Mouse (Mus musculus) midbrain, embryonic 11.5 days (tissue): ENCODE results near the gene Gnao1. TPM values are rescaled to one million over a fixed set of nuclear protein-coding genes. Genes with fewer than 3 reads are reported as not detected.
A peak's percentile ranks its signal among the peaks of the same experiment; 100 is the strongest.

Experiments used
- ATAC-seq: fragments of 200-750 bp; cut with Nextera tagmentation; 2 replicates; pipeline ENCODE4 v1.8.0; 2017; ENCODE audit warnings: moderate TSS enrichment, moderate library complexity; ENCODE audit not compliant: low FRiP score
- DNase-seq: peaks from one replicate; pipeline ENCODE4 v3.0.0; 2015; ENCODE audit warnings: low spot score; ENCODE audit errors: missing footprints
- H3K27ac ChIP-seq: fragments of 300-500 bp; sonication (generic); 2 replicates; pipeline ENCODE4 v1.5.1; 2014; ENCODE audit warnings: low read depth, low read length
- H3K27me3 ChIP-seq: fragments of 300-500 bp; sonication (generic); 2 replicates; pipeline ENCODE4 v1.6.1; 2014; ENCODE audit warnings: mild to moderate bottlenecking, low read length, moderate library complexity, mixed read lengths; ENCODE audit not compliant: control insufficient read depth, insufficient read depth
- H3K36me3 ChIP-seq: fragments of 300-500 bp; sonication (generic); 2 replicates; pipeline ENCODE4 v1.6.1; 2014; ENCODE audit warnings: mild to moderate bottlenecking, low read length, moderate library complexity, mixed read lengths; ENCODE audit not compliant: control insufficient read depth, insufficient read depth
- H3K4me1 ChIP-seq: fragments of 300-500 bp; sonication (generic); 2 replicates; pipeline ENCODE4 v1.6.1; 2014; ENCODE audit warnings: low read length; ENCODE audit not compliant: control insufficient read depth, insufficient read depth
- H3K4me2 ChIP-seq: fragments of 300-500 bp; sonication (generic); 2 replicates; pipeline ENCODE4 v1.6.1; 2014; ENCODE audit warnings: mild to moderate bottlenecking, moderate library complexity
- H3K4me3 ChIP-seq: fragments of 300-500 bp; sonication (generic); 2 replicates; pipeline ENCODE4 v1.5.1; 2014; ENCODE audit warnings: low read depth, low read length
- H3K9ac ChIP-seq: fragments of 300-500 bp; sonication (generic); 2 replicates; pipeline ENCODE4 v1.6.1; 2014; ENCODE audit warnings: low read length
- H3K9me3 ChIP-seq: fragments of 300-500 bp; sonication (generic); 2 replicates; pipeline ENCODE4 v1.6.1; 2016; ENCODE audit warnings: low read length; ENCODE audit not compliant: control insufficient read depth
- WGBS: fragments of 180-500 bp; shearing (Covaris S2); extraction: QIAGEN DNeasy Blood & Tissue Kit; methylation state at CpG from one replicate; pipeline ENCODE4 v1.1.7; 2014; 5-methylcytosine and 5-hydroxymethylcytosine counted together
- polyA plus RNA-seq: library from polyadenylated mRNA; unstranded; fragments of >200 nt; fragmentation: Nextera tagmentation; extraction: Ambion mirVana; gene quantifications from 2 replicates; pipeline ENCODE4 v1.2.1, GENCODE M21; 2014

The Gnao1 gene
- polyA plus RNA-seq, 1 experiment from 2014 or later = 32.1 TPM

DNA sequence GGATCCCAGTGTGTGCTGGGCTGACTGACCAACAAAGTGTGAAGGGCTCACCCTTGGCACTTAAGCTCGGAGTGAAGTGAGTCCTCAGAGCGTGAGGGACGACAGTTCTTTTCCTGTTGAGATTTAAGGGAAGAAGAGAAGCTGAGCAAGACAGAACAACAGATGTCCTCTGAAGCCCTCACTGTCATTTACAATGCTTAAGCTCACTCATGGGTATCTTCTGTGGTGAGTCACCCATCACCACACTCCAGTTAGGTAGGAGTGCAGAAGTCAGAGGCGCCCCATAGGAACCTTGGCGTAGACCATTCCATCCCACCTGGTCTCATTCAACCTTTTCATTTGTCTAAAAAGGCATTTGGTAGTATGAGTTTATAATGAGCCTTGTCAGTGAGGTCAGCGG lies 71.6 kb downstream of the Gnao1 start:
- WGBS = 92% methylated on average over 6 of the region's 6 CpGs
- Histone ChIP-seq H3K36me3 (no peaks in the 10 kb centered on the region), H3K4me1 (no peaks in the 10 kb centered on the region), H3K9ac (no peak overlapping the region), H3K27me3 (no peaks in the 10 kb centered on the region), H3K4me3 (no peak overlapping the region), H3K9me3 (no peaks in the 10 kb centered on the region), H3K4me2 (no peak overlapping the region), H3K27ac (no peak overlapping the region)
- ATAC-seq (no peak), DNase-seq (peak; percentile 39)

DNA sequence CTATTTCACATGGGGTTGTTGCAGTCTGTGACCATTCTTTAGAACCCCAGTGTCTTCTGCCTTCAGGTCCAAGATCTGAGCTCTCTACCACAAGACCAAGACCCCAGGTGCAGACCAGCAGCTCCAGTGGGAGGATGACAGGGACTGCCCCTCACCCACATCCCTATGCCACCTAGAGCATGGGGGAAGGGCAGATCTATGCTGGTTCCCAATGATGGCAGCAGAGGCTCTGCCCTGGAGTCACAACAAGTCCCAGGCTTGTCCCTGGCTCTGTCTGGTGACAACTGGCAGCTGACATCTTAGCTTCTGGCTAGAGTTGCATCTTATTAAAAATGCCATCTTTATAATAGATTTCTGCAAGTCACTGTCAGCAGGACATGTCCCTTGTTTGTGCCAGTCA lies 73.5 kb downstream of the Gnao1 start:
- no peak for ATAC-seq

DNA sequence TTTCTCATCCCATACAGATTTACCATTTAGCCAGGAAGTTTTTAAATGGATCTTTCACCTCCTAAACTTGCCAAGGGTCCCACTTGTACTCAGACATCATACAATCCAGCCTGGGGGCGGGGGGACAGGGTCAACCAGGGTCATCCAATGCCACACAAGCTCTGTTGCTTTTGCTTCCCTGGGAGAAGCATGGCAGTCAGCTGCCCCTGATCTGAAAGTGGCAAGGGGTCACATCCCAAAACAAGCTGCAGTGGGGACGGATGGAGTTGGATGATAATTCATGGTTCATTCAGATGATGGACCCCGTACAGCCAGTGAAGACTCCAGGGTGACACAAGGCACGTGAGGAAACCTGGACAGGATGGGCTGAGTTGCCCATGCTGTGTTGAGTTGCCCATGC lies 74.0 kb downstream of the Gnao1 start:
- ATAC-seq = no peak
- Histone ChIP-seq H3K27me3 (no peaks in the 10 kb centered on the region), H3K27ac (no peak overlapping the region), H3K4me2 (no peak overlapping the region), H3K9ac (no peak overlapping the region), H3K4me3 (no peak overlapping the region), H3K4me1 (no peaks in the 10 kb centered on the region), H3K36me3 (no peaks in the 10 kb centered on the region), H3K9me3 (no peaks in the 10 kb centered on the region)
- peak; percentile 59 for DNase-seq
- WGBS = 82% methylated on average over 4 of the region's 4 CpGs

More for the DNA sequence above, 73.5 kb downstream of the Gnao1 start:
- no peak overlapping the region for H3K4me3 ChIP-seq
- H3K27me3 ChIP-seq = no peaks in the 10 kb centered on the region
- no peak overlapping the region for H3K9ac ChIP-seq
- DNase-seq = no peak
- H3K4me1 ChIP-seq = no peaks in the 10 kb centered on the region
- no peaks in the 10 kb centered on the region for H3K36me3 ChIP-seq
- H3K4me2 ChIP-seq = no peak overlapping the region
- no peak overlapping the region for H3K27ac ChIP-seq
- no peaks in the 10 kb centered on the region for H3K9me3 ChIP-seq

DNA sequence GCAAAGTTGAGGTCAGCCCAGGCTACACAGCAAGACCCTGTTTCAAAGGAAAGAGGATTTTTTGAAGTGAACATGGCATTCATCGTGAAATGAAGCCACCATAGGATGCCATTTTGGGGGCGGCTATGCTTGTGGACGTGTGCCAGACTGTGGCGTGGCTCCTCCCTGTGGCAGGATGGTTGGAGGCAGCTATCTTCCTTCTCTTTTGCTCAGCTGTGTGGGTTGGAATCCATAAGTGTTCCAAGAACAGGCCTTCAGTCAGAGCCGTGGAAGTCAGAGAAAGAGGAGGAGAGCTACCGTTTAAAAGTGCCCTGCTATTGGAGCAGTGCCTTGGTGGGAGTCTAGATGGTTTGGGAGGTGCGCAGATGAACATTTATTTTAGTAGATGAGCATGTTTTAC lies 74.5 kb downstream of the Gnao1 start:
- WGBS = 88% methylated on average over 7 of the region's 7 CpGs
- Histone ChIP-seq H3K4me3 (no peak overlapping the region), H3K36me3 (no peaks in the 10 kb centered on the region), H3K9ac (no peak overlapping the region), H3K9me3 (no peaks in the 10 kb centered on the region), H3K27me3 (no peaks in the 10 kb centered on the region), H3K4me1 (no peaks in the 10 kb centered on the region), H3K27ac (no peak overlapping the region), H3K4me2 (no peak overlapping the region)
- ATAC-seq (no peak), DNase-seq (peak; percentile 49)

DNA sequence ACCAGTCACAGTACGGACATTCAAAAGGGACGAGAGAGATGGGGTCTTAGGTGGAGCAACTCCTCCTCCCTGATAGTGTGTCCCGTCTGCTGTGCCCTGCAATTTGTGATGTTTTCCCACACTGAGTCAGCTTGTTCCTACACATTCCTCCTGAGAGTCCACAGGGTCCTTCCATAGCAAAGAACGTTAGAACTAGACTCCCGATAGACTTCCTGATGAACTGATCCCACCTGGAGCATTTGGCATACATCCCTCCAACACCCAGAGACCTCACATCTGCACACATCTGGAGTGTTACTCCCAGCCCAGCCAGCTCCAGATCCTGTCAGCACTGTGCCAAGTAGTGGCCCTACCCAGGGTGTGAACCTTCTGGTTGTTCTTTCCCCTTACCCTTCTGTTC lies 76.4 kb downstream of the Gnao1 start:
- DNase-seq (peak; percentile 12), ATAC-seq (no peak)
- H3K27ac ChIP-seq = no peak overlapping the region
- no peaks in the 10 kb centered on the region for H3K36me3 ChIP-seq
- H3K9me3 ChIP-seq = no peaks in the 10 kb centered on the region
- no peaks in the 10 kb centered on the region for H3K27me3 ChIP-seq
- WGBS = 88% methylated on average over 5 of the region's 5 CpGs
- H3K4me1 ChIP-seq = no peaks in the 10 kb centered on the region
- no peak overlapping the region for H3K9ac ChIP-seq
- no peak overlapping the region for H3K4me2 ChIP-seq
- H3K4me3 ChIP-seq = no peak overlapping the region

DNA sequence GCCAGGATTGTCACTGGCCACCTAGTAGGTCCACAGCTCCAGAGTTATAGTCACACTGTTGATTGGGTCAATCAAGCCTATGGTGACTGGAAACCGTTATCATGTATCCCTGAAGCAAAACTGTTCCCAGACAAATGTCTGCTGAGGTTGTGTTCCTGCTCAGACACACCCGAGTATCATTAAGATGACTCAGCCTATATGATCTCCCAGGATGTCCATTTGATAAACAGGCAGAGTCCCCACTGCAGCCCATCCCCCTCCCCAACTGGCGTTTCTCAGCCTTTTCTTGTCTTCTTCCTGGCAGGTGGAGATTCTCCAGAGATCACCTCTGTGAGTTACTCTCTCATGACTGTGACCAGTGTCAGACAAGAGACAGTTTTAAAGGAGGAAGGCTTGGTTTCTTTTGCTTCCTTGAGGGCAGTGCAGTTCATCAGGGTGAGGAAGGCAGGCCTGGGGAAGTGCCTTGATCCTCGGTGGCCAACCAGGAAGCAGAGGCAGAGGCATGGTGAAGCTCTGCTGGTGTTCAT lies 78.4 kb downstream of the Gnao1 start:
- 81% methylated on average over 4 of the region's 4 CpGs for WGBS
- ATAC-seq = no peak

DNA sequence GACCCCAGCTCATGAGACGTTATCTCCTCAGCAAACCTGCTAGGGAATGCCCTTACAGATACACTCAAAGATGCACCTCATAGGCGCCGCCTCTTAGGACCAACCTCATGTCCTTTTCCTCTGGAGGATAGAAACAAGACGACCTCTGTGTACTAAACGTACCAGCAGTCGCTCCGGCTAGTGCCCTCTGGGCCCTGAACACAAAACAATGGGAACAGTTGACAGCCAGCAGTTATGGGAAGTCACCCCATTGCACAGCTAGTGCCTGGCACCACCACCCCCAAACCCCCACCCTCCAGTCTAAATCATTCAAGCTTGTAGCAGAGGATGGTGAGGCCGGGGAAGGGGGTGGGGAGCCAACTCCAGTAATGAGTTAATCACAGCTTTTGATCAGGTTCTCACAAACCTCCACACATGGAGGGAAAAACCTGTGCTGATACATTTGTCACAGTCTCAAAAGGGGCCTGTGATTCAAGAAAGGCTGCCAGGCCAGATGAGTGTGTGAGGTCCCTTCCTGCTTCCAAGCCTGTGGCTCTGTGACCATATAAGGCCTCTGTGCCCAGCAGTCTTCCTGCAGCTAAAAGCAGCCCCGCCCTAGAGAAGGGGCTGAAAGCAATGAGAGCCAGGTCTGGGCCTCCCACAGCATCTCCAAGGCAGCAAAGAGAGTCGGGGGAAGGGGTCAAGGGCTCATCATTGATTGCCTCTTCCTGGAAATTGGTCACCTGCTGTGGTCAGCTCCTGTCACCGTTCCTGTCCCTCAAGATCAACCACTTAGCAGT lies 79.1 kb downstream of the Gnao1 start:
- Histone ChIP-seq H3K4me2 (no peak overlapping the region), H3K27me3 (no peaks in the 10 kb centered on the region), H3K36me3 (no peaks in the 10 kb centered on the region), H3K9me3 (no peaks in the 10 kb centered on the region), H3K4me1 (no peaks in the 10 kb centered on the region), H3K9ac (no peak overlapping the region), H3K27ac (no peak overlapping the region), H3K4me3 (no peak overlapping the region)
- ATAC-seq (peak; percentile 42; the same call in 1 of the 2 replicates), DNase-seq (peak; percentile 81)
- 61% methylated on average over 11 of the region's 11 CpGs for WGBS

More for the DNA sequence above, 78.4 kb downstream of the Gnao1 start:
- DNase-seq = peak; percentile 83
- Histone ChIP-seq H3K27ac (no peak overlapping the region), H3K4me3 (no peak overlapping the region), H3K4me1 (no peaks in the 10 kb centered on the region), H3K9me3 (no peaks in the 10 kb centered on the region), H3K9ac (no peak overlapping the region), H3K36me3 (no peaks in the 10 kb centered on the region), H3K4me2 (no peak overlapping the region), H3K27me3 (no peaks in the 10 kb centered on the region)

DNA sequence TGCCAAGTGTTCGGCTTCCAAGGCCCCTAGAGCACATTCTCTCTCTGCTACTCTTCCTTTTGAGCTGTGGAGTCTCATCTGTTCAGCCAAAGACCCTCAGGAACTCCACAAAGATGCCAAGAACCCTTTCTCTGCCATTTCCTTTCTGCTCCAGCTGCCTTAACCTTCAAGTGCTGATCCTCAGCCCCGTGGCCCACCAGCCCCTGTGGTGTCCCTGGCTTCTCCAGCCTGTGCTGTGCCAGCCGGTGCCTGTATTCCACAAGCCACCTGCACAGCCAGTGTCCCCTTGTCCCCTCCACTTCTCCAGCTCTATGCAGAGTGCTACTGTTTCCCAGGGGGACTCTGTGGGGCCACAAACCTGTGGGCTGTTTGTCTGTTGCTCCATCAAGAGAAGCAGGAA lies 83.8 kb downstream of the Gnao1 start:
- Histone ChIP-seq H3K4me2 (no peak overlapping the region), H3K9me3 (no peaks in the 10 kb centered on the region), H3K4me3 (no peak overlapping the region), H3K4me1 (no peaks in the 10 kb centered on the region), H3K27me3 (no peaks in the 10 kb centered on the region), H3K9ac (no peak overlapping the region), H3K27ac (no peak overlapping the region), H3K36me3 (no peaks in the 10 kb centered on the region)
- DNase-seq (no peak), ATAC-seq (no peak)
- 70% methylated on average over 3 of the region's 3 CpGs for WGBS

DNA sequence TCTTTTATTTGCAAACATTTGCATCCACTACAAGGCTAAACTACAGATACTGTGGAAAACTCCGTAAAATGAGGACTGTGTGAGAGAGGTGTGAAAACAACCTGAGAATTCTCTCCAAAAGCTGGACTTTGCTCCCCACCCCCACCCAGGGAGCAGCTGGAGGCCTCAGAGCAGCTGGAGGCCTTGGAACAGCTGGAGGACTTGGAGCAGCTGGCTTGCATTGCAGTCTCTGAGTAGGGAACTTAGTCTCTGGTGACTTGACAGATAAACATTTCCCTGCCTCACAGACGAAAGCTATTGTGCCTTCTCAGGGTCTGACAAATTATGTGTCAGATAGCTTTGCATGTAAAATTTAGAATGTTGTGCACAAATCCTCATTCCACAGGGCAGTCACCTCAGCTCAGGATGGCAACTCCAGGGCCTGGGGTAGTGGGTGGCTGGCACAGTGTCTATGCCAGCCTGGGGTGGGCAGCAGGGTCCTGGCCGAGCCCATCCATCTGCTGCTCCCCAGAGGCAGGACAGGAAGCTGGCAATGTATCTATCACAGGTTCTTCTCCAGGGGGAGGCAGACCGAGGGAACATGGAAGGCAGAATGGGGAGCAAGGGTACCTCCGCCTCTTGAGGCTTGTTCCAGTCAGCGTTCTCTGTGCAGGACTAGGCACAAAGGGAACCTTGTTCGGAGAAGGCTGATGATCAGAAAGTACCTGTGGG lies 87.2 kb downstream of the Gnao1 start:
- H3K4me3 ChIP-seq = no peak overlapping the region
- DNase-seq (peak; percentile 74), ATAC-seq (no peak)
- no peak overlapping the region for H3K27ac ChIP-seq
- H3K9me3 ChIP-seq = no peaks in the 10 kb centered on the region
- WGBS = 83% methylated on average over 7 of the region's 7 CpGs
- H3K4me2 ChIP-seq = no peak overlapping the region
- H3K36me3 ChIP-seq = no peaks in the 10 kb centered on the region
- no peaks in the 10 kb centered on the region for H3K27me3 ChIP-seq
- no peak overlapping the region for H3K9ac ChIP-seq
- peaks cover 1% of the 10 kb centered on the region; the same call in 1 of the 2 replicates for H3K4me1 ChIP-seq
